Mouse (Mus musculus): ENCODE results near the gene Fam24b. TPM values are rescaled to one million over a fixed set of nuclear protein-coding genes. Genes with fewer than 3 reads are reported as not detected.

Gene Fam24b
- polyA plus RNA-seq, 1 experiment from 2014 or later, result not detected

- WGBS, result 83% methylated on average over 2 of the region's 2 CpGs
- no peak overlapping the region for H3K4me3 ChIP-seq
- no peak for DNase-seq (ENCODE audit: extremely low spot score, low spot score)
- H3K27ac ChIP-seq, result no peak overlapping the region
- H3K4me1 ChIP-seq, result no peaks in the 10 kb centered on the region
- no peaks in the 10 kb centered on the region for H3K9me3 ChIP-seq
- H3K27me3 ChIP-seq (ENCODE audit: poor library complexity, severe bottlenecking), result no peaks in the 10 kb centered on the region
- no peaks in the 10 kb centered on the region; the same call in 1 of the 2 replicates for H3K36me3 ChIP-seq (replicated peaks)
These were observed 2.4 kb upstream of the Fam24b start for GRCm38 (mm10) chr7:131331688-131332087.

DNA sequence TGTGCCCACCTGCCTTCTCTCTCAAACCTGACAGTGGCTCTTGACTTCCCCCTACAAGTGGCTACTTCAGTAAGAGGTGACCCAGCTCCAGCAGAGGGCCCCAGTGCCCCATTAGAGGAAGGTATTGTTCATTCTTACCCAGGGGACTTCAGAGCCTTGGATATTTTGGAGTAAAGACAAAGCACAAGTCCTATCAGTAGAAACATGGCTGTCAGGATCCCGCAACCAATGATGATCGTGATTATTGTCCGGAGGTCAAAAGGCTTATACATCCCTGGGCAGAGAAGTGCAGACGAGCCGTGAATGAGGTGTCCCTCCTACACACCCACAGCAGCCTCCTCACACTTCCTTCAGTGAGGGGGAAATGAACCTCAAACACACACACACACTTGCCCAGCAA, 2.3 kb downstream of the Fam24b start:
- no peaks in the 10 kb centered on the region for H3K36me3 ChIP-seq (replicated peaks)
- no peak for DNase-seq (ENCODE audit: extremely low spot score, low spot score)

DNA sequence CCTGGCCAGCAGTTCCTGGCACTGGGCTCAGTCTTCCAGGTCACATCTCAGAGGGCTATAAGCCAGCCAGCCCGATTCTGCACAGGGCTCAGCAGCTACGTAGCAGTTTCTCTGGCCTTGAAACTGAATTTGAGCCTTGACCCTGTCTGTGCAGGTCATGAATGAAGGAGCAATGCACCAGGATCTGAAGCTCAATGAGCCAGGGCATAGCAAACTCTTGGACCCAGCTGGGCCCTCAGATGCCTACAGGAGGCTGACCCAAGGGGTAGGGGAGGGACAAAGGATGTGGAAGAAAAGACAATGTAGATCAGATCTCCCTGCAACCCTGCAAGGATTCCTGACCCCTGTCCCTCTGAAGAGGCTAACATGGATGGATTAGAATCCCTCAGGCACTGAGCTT, 7.1 kb downstream of the Fam24b start, which contains the start of gene Cuzd1:
Cuzd1 (minus strand) TSS at position 101 of the 400 bp plus-strand sequence.
- Histone ChIP-seq H3K27me3 (ENCODE audit: poor library complexity, severe bottlenecking) (no peaks in the 10 kb centered on the region), H3K4me1 (no peaks in the 10 kb centered on the region), H3K9me3 (no peaks in the 10 kb centered on the region), H3K27ac (no peak within 1 kb of the TSS), H3K4me3 (no peak within 1 kb of the TSS), H3K36me3 (replicated peaks) (no peaks in the 10 kb centered on the region)
- 86% methylated on average over 2 of the region's 2 CpGs for WGBS
- DNase-seq (ENCODE audit: extremely low spot score, low spot score), result no peak

More for the DNA sequence above, 2.3 kb downstream of the Fam24b start:
- 89% methylated on average over 5 of the region's 5 CpGs for WGBS
- H3K9me3 ChIP-seq, result no peaks in the 10 kb centered on the region
- no peak overlapping the region for H3K27ac ChIP-seq
- no peak overlapping the region for H3K4me3 ChIP-seq
- H3K27me3 ChIP-seq (ENCODE audit: poor library complexity, severe bottlenecking), result no peaks in the 10 kb centered on the region
- H3K4me1 ChIP-seq, result no peaks in the 10 kb centered on the region

DNA sequence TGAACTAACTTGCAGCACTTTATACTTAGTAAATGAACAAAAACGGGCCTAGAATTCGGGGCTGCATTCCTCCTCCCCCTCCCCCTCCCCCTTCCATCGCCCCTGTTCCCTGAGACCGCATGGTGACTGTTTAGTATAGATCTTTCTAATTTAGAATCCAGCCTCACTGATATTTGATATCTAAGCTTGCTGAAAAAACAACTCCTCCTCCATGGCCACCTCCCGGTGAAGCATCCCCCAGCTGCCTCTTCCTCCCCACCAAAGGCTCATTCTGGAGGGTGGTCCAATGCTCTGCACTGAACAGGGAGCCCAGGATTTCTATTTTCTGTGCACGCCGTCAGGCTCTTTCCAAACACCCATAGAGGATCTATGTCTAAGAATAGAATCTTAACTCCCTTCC, 11.0 kb downstream of the Fam24b start:
- H3K4me1 ChIP-seq, result no peaks in the 10 kb centered on the region
- DNase-seq (ENCODE audit: extremely low spot score, low spot score), result no peak
- no peaks in the 10 kb centered on the region for H3K27me3 ChIP-seq (ENCODE audit: poor library complexity, severe bottlenecking)
- no peaks in the 10 kb centered on the region for H3K9me3 ChIP-seq
- no peak overlapping the region for H3K27ac ChIP-seq
- no peaks in the 10 kb centered on the region for H3K36me3 ChIP-seq (replicated peaks)
- H3K4me3 ChIP-seq, result no peak overlapping the region
- WGBS, result 86% methylated on average over 5 of the region's 7 CpGs

- 74% methylated on average over 12 of the region's 12 CpGs for WGBS
- H3K27ac ChIP-seq, result no peak overlapping the region
These were observed 11.7 kb downstream of the Fam24b start for GRCm38 (mm10) chr7:131317587-131317986.

DNA sequence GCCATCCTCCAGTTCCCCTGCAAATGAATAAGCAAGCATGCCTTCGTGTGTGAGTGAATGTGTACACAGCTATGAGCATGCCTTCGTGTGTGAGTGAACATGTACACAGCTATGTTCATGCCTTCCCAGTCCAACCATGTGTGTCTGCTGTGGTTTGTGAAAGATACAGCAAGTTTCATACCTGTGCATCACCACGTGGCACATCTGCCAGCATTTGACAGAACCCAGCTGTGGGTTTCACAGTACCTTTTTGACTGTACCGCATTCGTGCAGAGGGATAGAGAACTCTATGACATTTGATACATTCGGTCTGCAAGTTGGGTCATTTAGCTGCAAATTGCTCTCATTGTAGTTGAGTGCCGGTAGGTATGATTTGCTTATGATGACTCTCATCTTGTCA, 14.8 kb downstream of the Fam24b start:
- no peaks in the 10 kb centered on the region for H3K27me3 ChIP-seq (ENCODE audit: poor library complexity, severe bottlenecking)
- no peak for DNase-seq (ENCODE audit: extremely low spot score, low spot score)
- H3K9me3 ChIP-seq, result no peaks in the 10 kb centered on the region
- H3K4me1 ChIP-seq, result no peaks in the 10 kb centered on the region
- H3K27ac ChIP-seq, result no peak overlapping the region
- WGBS, result 89% methylated on average over 7 of the region's 7 CpGs
- no peak overlapping the region for H3K4me3 ChIP-seq
- no peaks in the 10 kb centered on the region for H3K36me3 ChIP-seq (replicated peaks)

More at GRCm38 (mm10) chr7:131317587-131317986, 11.7 kb downstream of the Fam24b start:
- Histone ChIP-seq H3K36me3 (replicated peaks) (no peaks in the 10 kb centered on the region), H3K4me1 (no peaks in the 10 kb centered on the region), H3K4me3 (no peak overlapping the region), H3K9me3 (no peaks in the 10 kb centered on the region), H3K27me3 (ENCODE audit: poor library complexity, severe bottlenecking) (no peaks in the 10 kb centered on the region)
- no peak for DNase-seq (ENCODE audit: extremely low spot score, low spot score)

DNA sequence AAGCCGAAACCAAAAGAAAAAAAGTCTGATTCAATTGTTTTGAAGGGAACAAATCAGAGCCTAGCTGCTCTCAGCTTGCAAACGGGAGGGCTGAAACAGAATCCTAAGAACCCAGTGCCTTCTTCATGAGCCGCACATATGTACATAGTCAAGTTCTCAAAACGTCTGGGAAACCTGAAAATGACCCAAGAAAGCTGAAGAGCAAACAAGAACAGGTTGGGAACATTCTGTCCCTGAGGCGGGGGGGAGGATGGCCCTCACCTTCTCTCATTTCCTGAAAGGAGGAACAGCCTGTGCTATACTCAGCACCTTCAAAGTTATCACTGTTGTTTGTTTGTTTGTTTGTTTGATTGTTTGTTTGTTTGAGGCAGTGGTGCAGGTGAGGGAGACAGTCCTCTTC, 22.6 kb downstream of the Fam24b start:
- Histone ChIP-seq H3K27ac (no peak overlapping the region), H3K36me3 (replicated peaks) (no peaks in the 10 kb centered on the region), H3K27me3 (ENCODE audit: poor library complexity, severe bottlenecking) (no peaks in the 10 kb centered on the region), H3K4me3 (no peak overlapping the region), H3K4me1 (no peaks in the 10 kb centered on the region), H3K9me3 (no peaks in the 10 kb centered on the region)
- DNase-seq (ENCODE audit: extremely low spot score, low spot score), result no peak
- 79% methylated on average over 5 of the region's 5 CpGs for WGBS

DNA sequence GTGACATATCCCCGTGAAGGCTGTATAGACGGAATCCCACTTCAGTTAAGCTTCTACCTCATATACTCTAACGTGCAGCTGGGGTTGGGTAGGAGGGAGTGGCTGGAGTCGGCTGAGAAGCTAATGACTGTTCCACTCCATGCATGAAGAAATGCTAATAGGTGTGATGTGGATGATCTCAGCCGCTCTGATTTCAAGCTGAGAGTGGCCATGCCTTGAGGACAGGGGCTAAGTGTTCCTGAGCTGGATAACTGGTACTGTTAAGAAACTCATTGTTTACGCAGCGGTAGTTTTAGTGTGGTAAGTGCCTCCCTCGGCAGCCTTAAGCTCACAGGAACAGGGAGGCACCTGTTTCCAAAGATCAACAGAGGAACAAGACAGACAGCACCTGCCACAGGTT, 26.0 kb downstream of the Fam24b start:
- H3K27me3 ChIP-seq (ENCODE audit: poor library complexity, severe bottlenecking), result no peaks in the 10 kb centered on the region
- H3K27ac ChIP-seq, result no peak overlapping the region
- no peaks in the 10 kb centered on the region for H3K9me3 ChIP-seq
- H3K4me3 ChIP-seq, result no peak overlapping the region
- no peaks in the 10 kb centered on the region for H3K4me1 ChIP-seq
- no peak for DNase-seq (ENCODE audit: extremely low spot score, low spot score)
- no peaks in the 10 kb centered on the region for H3K36me3 ChIP-seq (replicated peaks)
- WGBS, result 85% methylated on average over 8 of the region's 8 CpGs

GRCm38 (mm10) chr7:131297151-131297550, 32.2 kb downstream of the Fam24b start:
- Histone ChIP-seq H3K27me3 (ENCODE audit: poor library complexity, severe bottlenecking) (no peaks in the 10 kb centered on the region), H3K4me3 (no peak overlapping the region), H3K4me1 (no peaks in the 10 kb centered on the region), H3K36me3 (replicated peaks) (no peaks in the 10 kb centered on the region), H3K27ac (no peak overlapping the region), H3K9me3 (no peaks in the 10 kb centered on the region)
- DNase-seq (ENCODE audit: extremely low spot score, low spot score), result no peak
- WGBS, result 81% methylated on average over 8 of the region's 8 CpGs

Other genes with a start within 250 kb of the Fam24b start
- gene 4933402N03Rik, start 183.2 kb downstream of the Fam24b start, polyA plus RNA-seq (2016; fragmentation: Nextera tagmentation; extraction: Ambion mirVana), result not detected in 2 replicates
- gene 5430419D17Rik, start 155.1 kb downstream of the Fam24b start, polyA plus RNA-seq (2016; fragmentation: Nextera tagmentation; extraction: Ambion mirVana), result not detected in 2 replicates
- gene Cuzd1, start 7.2 kb downstream of the Fam24b start, polyA plus RNA-seq (2016; fragmentation: Nextera tagmentation; extraction: Ambion mirVana), result not detected in 2 replicates
- gene Fam24a, start 4.3 kb upstream of the Fam24b start, polyA plus RNA-seq (2016; fragmentation: Nextera tagmentation; extraction: Ambion mirVana), result not detected in 2 replicates
- 21.3 and 22.7 TPM in 2 replicates for gene 2310057M21Rik, start 33.2 kb upstream of the Fam24b start, polyA plus RNA-seq (2016; fragmentation: Nextera tagmentation; extraction: Ambion mirVana)
- 71.0 and 71.4 TPM in 2 replicates for gene Pstk, start 41.6 kb upstream of the Fam24b start, polyA plus RNA-seq (2016; fragmentation: Nextera tagmentation; extraction: Ambion mirVana)
- gene Ikzf5, start 81.0 kb upstream of the Fam24b start, polyA plus RNA-seq (2016; fragmentation: Nextera tagmentation; extraction: Ambion mirVana), result 14.6 and 15.5 TPM in 2 replicates
- gene Acadsb, start 81.1 kb upstream of the Fam24b start, polyA plus RNA-seq (2016; fragmentation: Nextera tagmentation; extraction: Ambion mirVana), result 53.1 and 61.5 TPM in 2 replicates
- gene Hmx3, start 213.4 kb upstream of the Fam24b start, polyA plus RNA-seq (2016; fragmentation: Nextera tagmentation; extraction: Ambion mirVana), result not detected in 2 replicates
- gene Hmx2, start 219.3 kb upstream of the Fam24b start, polyA plus RNA-seq (2016; fragmentation: Nextera tagmentation; extraction: Ambion mirVana), result 0.12 TPM in 1 of 2 replicates, not detected in the other
- gene Bub3, start 230.7 kb upstream of the Fam24b start, polyA plus RNA-seq (2016; fragmentation: Nextera tagmentation; extraction: Ambion mirVana), result 314 and 328 TPM in 2 replicates